Mouse (Mus musculus): Measurements from ENCODE around the gene Ankrd33b. TPM values are rescaled to one million over a fixed set of nuclear protein-coding genes. Genes with fewer than 3 reads are reported as not detected.

The Ankrd33b gene
- polyA plus RNA-seq, 2 experiments: 0.52 to 0.59 TPM

DNA sequence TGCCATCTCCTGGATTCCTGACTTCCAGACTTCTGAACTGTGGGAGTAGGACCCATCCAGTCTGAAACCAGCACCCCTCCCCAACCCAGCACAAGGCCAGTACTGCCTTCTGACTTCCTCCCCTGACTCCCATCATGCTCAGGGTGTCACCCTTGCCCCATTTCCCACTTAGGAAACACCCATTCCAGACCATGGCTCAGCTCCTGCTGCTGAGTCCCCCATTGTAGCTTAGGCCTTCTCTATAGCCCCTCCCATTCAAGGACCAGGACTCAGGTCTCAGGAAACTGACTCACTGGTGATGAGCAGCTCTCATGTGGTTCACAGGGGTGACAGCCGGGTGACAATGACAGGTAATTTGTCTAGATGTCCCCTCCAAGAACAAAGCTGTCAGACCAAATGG lies 25.5 kb downstream of the Ankrd33b start:
- ATAC-seq (ENCODE audit: low FRiP score, low read depth): no peak
- H3K4me2 ChIP-seq (replicated peaks; ENCODE audit: low read depth, low read length, severe bottlenecking): no peak overlapping the region
- no peak overlapping the region for H3K27ac ChIP-seq (replicated peaks; ENCODE audit: low read depth, low read length)
- no peaks in the 10 kb centered on the region for H3K4me1 ChIP-seq (ENCODE audit: control insufficient read depth, insufficient read depth, low read length)
- H3K27me3 ChIP-seq (ENCODE audit: control insufficient read depth, insufficient read depth, low read length): no peaks in the 10 kb centered on the region
- no peak for TF ChIP-seq POLR2A (IDR thresholded peaks at IDR 0.05; ENCODE audit: borderline replicate concordance, extremely low read depth, insufficient read depth, insufficient read length)
- no peaks in the 10 kb centered on the region for H3K36me3 ChIP-seq (ENCODE audit: control insufficient read depth, insufficient read depth, low read length)
- no peak overlapping the region for H3K9ac ChIP-seq (ENCODE audit: low read depth, low read length, severe bottlenecking)
- DNase-seq (ENCODE audit: low spot score): no peak
- no peaks in the 10 kb centered on the region for H3K9me3 ChIP-seq (ENCODE audit: control insufficient read depth, low read length)
- no peak overlapping the region for H3K4me3 ChIP-seq (replicated peaks; ENCODE audit: low read length)
- 60% methylated on average over 1 of the region's 1 CpGs for WGBS

GRCm38 (mm10) chr15:31338656-31339291 lies 28.8 kb downstream of the Ankrd33b start:
- Histone ChIP-seq H3K27me3 (ENCODE audit: control insufficient read depth, insufficient read depth, low read length) (no peaks in the 10 kb centered on the region), H3K9me3 (ENCODE audit: control insufficient read depth, low read length) (no peaks in the 10 kb centered on the region), H3K27ac (replicated peaks; ENCODE audit: low read depth, low read length) (no peak overlapping the region), H3K4me1 (ENCODE audit: control insufficient read depth, insufficient read depth, low read length) (no peaks in the 10 kb centered on the region), H3K4me2 (replicated peaks; ENCODE audit: low read depth, low read length, severe bottlenecking) (no peak overlapping the region), H3K36me3 (ENCODE audit: control insufficient read depth, insufficient read depth, low read length) (no peaks in the 10 kb centered on the region), H3K4me3 (replicated peaks; ENCODE audit: low read length) (no peak overlapping the region), H3K9ac (ENCODE audit: low read depth, low read length, severe bottlenecking) (no peak overlapping the region)
- no peak for TF ChIP-seq POLR2A (IDR thresholded peaks at IDR 0.05; ENCODE audit: borderline replicate concordance, extremely low read depth, insufficient read depth, insufficient read length)
- WGBS: 78% methylated on average over 10 of the region's 10 CpGs
- DNase-seq (ENCODE audit: low spot score) (no peak), ATAC-seq (ENCODE audit: low FRiP score, low read depth) (no peak)

DNA sequence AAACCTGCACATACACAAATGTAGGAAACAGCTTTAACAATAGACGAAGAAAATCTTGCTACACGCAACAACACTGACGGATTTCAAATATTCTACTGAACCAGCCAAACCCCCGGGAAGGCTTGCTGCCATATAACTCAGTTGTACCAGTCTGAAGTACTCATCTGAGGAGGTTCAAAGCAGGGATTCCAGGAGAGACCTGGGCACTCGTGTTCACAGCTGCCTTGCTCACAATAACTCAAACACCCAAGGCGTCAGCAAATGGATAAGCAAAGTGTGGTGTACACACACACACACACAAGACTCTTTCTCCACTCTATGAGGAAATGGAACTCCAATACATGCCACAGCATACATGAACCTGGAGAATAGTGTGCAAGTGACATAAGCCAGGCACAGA lies 29.5 kb downstream of the Ankrd33b start:
- no peak overlapping the region for H3K4me2 ChIP-seq (replicated peaks; ENCODE audit: low read depth, low read length, severe bottlenecking)
- no peaks in the 10 kb centered on the region for H3K27me3 ChIP-seq (ENCODE audit: control insufficient read depth, insufficient read depth, low read length)
- H3K4me3 ChIP-seq (replicated peaks; ENCODE audit: low read length): no peak overlapping the region
- no peak overlapping the region for H3K9ac ChIP-seq (ENCODE audit: low read depth, low read length, severe bottlenecking)
- H3K27ac ChIP-seq (replicated peaks; ENCODE audit: low read depth, low read length): no peak overlapping the region
- 81% methylated on average over 6 of the region's 6 CpGs for WGBS
- H3K4me1 ChIP-seq (ENCODE audit: control insufficient read depth, insufficient read depth, low read length): no peaks in the 10 kb centered on the region
- no peak for ATAC-seq (ENCODE audit: low FRiP score, low read depth)
- no peak for DNase-seq (ENCODE audit: low spot score)
- H3K9me3 ChIP-seq (ENCODE audit: control insufficient read depth, low read length): no peaks in the 10 kb centered on the region
- H3K36me3 ChIP-seq (ENCODE audit: control insufficient read depth, insufficient read depth, low read length): no peaks in the 10 kb centered on the region
- no peak for TF ChIP-seq POLR2A (IDR thresholded peaks at IDR 0.05; ENCODE audit: borderline replicate concordance, extremely low read depth, insufficient read depth, insufficient read length)

GRCm38 (mm10) chr15:31337192-31337741 lies 30.3 kb downstream of the Ankrd33b start:
- 78% methylated on average over 14 of the region's 14 CpGs for WGBS
- Histone ChIP-seq H3K4me3 (replicated peaks; ENCODE audit: low read length) (no peak overlapping the region), H3K27ac (replicated peaks; ENCODE audit: low read depth, low read length) (no peak overlapping the region), H3K4me1 (ENCODE audit: control insufficient read depth, insufficient read depth, low read length) (no peaks in the 10 kb centered on the region), H3K9ac (ENCODE audit: low read depth, low read length, severe bottlenecking) (no peak overlapping the region), H3K4me2 (replicated peaks; ENCODE audit: low read depth, low read length, severe bottlenecking) (no peak overlapping the region), H3K27me3 (ENCODE audit: control insufficient read depth, insufficient read depth, low read length) (no peaks in the 10 kb centered on the region), H3K9me3 (ENCODE audit: control insufficient read depth, low read length) (no peaks in the 10 kb centered on the region), H3K36me3 (ENCODE audit: control insufficient read depth, insufficient read depth, low read length) (no peaks in the 10 kb centered on the region)
- no peak for DNase-seq (ENCODE audit: low spot score)
- no peak for TF ChIP-seq POLR2A (IDR thresholded peaks at IDR 0.05; ENCODE audit: borderline replicate concordance, extremely low read depth, insufficient read depth, insufficient read length)
- ATAC-seq (ENCODE audit: low FRiP score, low read depth): peak; percentile 41; the same call in 1 of the 2 replicates

- Histone ChIP-seq H3K36me3 (ENCODE audit: control insufficient read depth, insufficient read depth, low read length) (no peaks in the 10 kb centered on the region), H3K4me1 (ENCODE audit: control insufficient read depth, insufficient read depth, low read length) (no peaks in the 10 kb centered on the region), H3K9ac (ENCODE audit: low read depth, low read length, severe bottlenecking) (no peak overlapping the region), H3K27ac (replicated peaks; ENCODE audit: low read depth, low read length) (no peak overlapping the region), H3K4me2 (replicated peaks; ENCODE audit: low read depth, low read length, severe bottlenecking) (no peak overlapping the region), H3K27me3 (ENCODE audit: control insufficient read depth, insufficient read depth, low read length) (no peaks in the 10 kb centered on the region), H3K9me3 (ENCODE audit: control insufficient read depth, low read length) (no peaks in the 10 kb centered on the region), H3K4me3 (replicated peaks; ENCODE audit: low read length) (no peak overlapping the region)
- no peak for DNase-seq (ENCODE audit: low spot score)
- 75% methylated on average over 4 of the region's 4 CpGs for WGBS
- ATAC-seq (ENCODE audit: low FRiP score, low read depth): no peak
- TF ChIP-seq POLR2A (IDR thresholded peaks at IDR 0.05; ENCODE audit: borderline replicate concordance, extremely low read depth, insufficient read depth, insufficient read length): no peak
Measured at GRCm38 (mm10) chr15:31336685-31337084, 30.8 kb downstream of the Ankrd33b start.
